Mouse (Mus musculus) brain, embryonic 18.5 days (tissue): ENCODE results near the gene Dus2.

Experiments
- DNase-seq: peaks from one replicate; pipeline ENCODE4 v3.0.0-alpha.2; 2012; ENCODE audit warnings: low read depth, low spot score

Dus2 gene

GRCm38 (mm10) chr8:106044151-106044550 lies 53.0 kb downstream of the Dus2 start:
- DNase-seq = no peak

DNA sequence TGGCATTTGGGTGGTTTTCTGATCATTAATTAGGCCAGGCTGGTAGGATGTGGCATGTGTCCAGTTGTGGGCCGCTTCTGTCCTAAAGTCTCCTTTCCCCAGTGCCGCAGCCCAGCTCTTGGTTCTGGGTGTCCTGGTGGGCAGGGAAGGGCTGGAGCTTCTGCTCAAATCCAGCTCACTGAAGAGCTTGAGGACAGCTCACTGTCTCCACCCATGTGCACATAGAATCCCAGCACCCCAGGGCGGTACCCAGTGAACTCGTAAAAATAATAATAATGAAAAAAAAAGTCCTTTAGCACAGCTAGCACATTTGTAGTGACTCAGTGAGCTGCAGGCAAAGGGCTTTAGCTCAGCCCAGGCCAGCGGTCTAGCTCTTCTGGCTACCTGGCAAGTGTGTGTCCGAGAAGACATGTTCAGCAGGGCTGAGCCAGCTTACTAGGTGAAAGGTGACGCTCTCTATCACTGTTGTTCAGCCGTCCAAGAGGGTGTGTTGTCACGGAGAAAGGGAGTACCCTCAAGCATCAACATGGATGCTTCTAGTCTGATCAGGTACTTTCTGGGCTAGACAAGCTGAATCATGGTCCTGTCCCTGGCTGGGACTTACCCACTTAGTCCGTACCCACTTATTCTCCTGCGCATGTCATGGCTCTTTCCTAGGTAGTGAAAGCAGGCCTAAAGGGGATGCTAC lies 55.9 kb downstream of the Dus2 start:
- no peak for DNase-seq

DNA sequence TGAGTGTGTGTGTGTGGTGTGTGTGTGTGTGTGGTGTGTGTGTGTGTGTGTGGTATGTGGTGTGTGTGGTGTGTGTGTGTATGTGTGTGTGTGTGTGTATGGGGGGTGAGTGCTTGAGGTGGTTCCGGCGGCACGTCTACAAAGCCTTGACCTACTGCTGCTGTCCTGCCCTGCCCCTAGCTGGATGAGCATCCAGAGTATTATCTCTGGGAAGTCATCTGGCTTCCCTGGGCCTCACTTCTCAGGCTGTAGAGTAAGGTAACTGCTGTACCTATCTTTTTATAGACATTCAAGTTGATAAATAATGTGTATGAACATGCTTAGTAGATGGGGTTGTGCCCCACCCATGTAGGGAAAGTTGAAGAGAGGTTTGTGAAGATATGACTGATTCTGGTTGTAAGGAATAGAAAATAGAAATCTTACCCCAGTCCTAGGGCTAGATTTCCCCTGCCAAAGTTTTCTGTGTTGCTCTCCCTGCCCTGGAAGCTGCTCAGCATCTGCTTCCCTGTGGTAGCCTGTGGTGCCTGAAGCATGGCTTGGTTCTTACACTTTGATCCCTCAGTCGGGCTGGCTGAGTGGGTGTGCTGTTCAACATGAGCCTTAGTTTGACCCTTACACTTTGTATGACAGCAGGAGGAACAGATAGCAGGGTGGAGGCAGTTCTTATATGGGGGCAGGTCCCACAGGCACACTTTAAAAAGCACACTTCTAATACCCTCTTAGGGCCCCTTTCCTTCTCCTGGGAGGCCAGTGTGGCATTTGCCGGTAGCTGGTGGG lies 56.9 kb downstream of the Dus2 start:
- DNase-seq = no peak

- no peak for DNase-seq
Observed at GRCm38 (mm10) chr8:106049840-106050239, 58.7 kb downstream of the Dus2 start.

DNA sequence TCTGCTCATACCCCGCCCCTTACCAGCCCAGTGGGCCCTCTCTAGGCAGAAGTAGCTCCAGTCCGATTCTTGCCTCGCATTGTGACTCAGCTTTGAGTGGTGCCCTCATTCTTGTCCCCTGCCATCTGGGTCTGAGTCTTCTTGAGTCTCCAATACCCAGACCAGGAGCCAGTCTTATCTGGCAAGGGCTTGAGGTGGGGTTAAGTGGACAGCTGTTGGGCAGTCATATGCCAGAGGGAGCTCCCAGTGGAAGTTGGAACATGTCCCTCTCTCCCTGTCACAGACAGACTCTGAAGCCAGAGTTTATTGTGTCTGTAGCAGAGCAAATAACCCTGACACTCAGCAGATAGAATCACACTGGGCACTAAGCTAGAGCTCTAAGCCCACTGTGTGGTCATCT lies 59.9 kb downstream of the Dus2 start:
- DNase-seq = no peak

DNA sequence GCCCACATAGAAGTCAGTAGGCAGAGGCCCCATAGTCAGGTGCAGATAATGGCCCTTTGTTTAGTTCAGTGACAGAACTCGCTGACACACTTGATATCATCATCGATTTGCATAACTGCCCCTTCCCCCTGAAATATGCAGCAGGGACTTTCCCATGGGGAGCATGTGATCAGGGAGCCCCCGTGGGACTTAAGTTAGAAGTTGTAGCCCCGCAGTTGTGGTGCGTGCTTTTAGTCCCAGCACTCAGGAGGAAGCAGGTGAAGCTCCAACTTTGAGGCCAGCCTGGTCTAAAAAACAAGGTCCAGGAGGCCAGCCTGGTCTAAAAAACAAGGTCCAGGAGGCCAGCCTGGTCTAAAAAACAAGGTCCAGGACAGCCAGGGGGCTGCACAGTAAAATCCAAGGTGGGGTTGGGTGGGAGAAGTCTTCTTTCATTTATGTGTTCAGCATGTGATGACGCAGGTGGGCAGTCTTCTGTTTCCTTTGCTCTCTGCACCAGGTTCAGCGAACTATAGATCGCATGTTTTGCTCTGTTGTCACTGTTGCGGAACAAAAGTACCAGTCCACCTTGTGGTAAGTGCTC lies 61.5 kb downstream of the Dus2 start:
- no peak for DNase-seq

DNA sequence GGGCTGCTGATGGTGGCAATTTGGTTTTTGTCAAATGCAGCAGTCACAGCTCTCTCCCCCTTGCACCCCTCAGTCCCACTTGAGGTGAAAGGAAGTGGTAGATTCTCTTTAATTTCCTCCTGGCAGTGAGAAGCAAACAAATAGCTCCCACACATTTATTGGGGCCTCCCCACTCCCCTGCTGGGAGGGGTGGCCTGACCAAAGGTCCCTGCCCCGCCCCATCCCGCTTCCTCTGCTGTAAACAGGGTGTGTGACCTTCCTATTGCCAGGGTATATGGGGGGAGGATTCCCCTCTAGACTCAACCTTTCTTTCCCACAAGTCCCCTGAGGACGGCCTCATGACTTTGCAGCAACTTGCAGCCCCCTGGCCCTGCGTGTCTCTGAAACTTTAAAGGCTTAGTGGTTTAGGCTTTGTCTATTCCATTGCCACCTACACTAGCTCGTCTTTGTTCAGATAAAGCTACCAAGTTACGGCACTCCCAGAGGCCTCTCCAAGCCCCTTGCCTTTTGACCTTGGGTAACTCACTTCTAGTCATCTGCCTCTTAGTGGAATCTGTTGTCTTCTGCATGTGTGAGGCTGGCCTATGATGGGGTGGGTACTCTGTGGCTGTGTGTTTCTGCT lies 63.2 kb downstream of the Dus2 start:
- no peak for DNase-seq

GRCm38 (mm10) chr8:106055038-106055437 lies 63.9 kb downstream of the Dus2 start:
- DNase-seq = no peak

GRCm38 (mm10) chr8:106056455-106056982 lies 65.4 kb downstream of the Dus2 start:
- DNase-seq = no peak

GRCm38 (mm10) chr8:106058731-106059612 lies 67.8 kb downstream of the Dus2 start, which contains the start of gene Nfatc3:
Nfatc3 (plus strand) TSS chr8:106058840.
- DNase-seq = peak; percentile 92

DNA sequence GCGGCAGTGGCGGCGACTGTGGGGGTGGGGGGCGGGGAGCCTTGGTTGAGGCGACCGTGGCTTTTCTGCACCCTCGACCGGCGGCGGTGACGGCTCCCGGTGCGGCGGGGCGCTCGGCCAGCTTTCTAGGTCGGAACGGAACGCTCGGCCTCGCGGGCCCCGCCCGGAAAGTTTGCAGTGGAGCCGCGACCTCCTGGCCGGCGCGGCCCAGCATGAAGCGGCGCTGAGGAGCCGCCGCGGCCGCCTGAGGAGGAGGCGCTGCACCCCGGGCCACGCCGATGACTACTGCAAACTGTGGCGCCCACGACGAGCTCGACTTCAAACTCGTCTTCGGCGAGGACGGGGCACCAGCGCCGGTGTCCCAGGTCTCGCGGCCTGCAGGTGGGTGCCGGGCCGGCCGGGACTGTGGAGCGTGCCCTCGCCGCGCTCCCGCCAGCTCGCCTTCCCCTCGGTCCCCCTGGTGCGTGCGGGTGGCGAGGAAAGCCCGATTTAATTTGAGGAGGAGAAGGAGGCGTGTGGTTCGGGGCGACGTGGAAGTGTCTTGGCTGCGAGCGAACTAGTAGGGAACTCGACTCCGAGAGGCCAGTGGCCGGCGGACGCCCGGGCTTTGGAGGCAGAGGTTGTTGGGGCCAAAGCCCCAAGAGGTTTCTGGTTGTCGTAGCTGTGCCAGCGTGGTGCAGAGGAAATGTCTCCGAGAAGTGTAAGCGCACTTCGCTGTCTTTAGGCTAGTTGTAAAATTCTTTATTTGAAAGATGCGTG lies 68.7 kb downstream of the Dus2 start:
- peak; percentile 10 for DNase-seq

- DNase-seq = no peak
Observed at GRCm38 (mm10) chr8:106060521-106060920, 69.4 kb downstream of the Dus2 start.

- DNase-seq = no peak
Observed at GRCm38 (mm10) chr8:106061686-106062085, 70.5 kb downstream of the Dus2 start.

GRCm38 (mm10) chr8:106063046-106063445 lies 71.9 kb downstream of the Dus2 start:
- no peak for DNase-seq

- no peak for DNase-seq
Observed at GRCm38 (mm10) chr8:106066721-106067120, 75.6 kb downstream of the Dus2 start.

GRCm38 (mm10) chr8:106069565-106069964 lies 78.4 kb downstream of the Dus2 start:
- DNase-seq = peak; percentile 16

GRCm38 (mm10) chr8:106072113-106072512 lies 81.0 kb downstream of the Dus2 start:
- DNase-seq = no peak

- DNase-seq = no peak
Observed at GRCm38 (mm10) chr8:106074236-106074635, 83.1 kb downstream of the Dus2 start.

GRCm38 (mm10) chr8:106074659-106075058 lies 83.5 kb downstream of the Dus2 start:
- no peak for DNase-seq

DNA sequence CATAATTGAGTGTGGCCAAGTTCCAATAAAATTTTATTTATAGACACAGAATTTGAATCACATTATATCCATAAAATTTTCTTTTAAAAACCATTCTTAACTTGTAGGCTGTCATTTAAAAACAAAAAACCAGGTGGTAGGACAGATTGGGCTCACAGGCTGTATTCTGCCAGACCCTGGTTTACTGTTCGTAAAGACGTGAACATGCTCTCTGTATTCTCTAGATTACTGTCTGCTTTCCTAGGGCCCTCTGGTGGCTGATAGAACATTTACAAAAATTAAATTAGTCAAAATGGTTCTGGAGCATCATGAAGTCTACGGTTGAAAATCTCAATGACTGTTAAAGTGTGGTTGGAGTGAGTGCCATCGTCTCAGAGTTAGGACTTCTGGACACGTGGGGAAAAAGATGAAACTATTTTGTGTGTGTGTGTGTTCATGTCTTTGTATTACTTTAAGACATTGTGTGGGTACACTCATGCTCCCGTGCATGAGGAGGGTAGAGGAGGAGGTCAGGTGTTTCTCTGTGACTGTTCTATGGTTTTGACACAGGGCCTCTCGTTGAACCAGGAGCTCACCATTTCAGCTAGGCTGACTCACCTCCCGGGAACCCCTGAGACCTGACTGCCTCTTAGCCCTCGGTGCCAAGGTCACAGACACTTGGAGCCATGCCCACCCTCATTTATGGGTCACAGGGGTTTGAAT lies 84.2 kb downstream of the Dus2 start:
- DNase-seq = peak; percentile 66
